Mouse (Mus musculus) megakaryocyte, embryonic 14.5 days (primary cell): ENCODE data around the gene Pank1. TPM values are rescaled to one million over a fixed set of nuclear protein-coding genes. Genes with fewer than 3 reads are reported as not detected.

Experiments
- H3K27me3 ChIP-seq: replicated peaks from 2 replicates; pipeline ENCODE3; 2012; ENCODE audit warnings: inconsistent platforms
- H3K36me3 ChIP-seq: replicated peaks from 2 replicates; pipeline ENCODE3; 2012; ENCODE audit warnings: low read length, inconsistent platforms, mixed read lengths
- H3K4me1 ChIP-seq: 2 replicates; pipeline ENCODE4 v1.6.1; 2012; ENCODE audit warnings: inconsistent platforms
- H3K4me3 ChIP-seq: replicated peaks from 2 replicates; pipeline ENCODE3; 2012; ENCODE audit warnings: moderate library complexity, mild to moderate bottlenecking, inconsistent platforms
- H3K9me3 ChIP-seq: 2 replicates; pipeline ENCODE4 v1.6.1; 2012; ENCODE audit warnings: inconsistent platforms
- FLI1 ChIP-seq: IDR thresholded peaks from 2 replicates; pipeline ENCODE4 v1.6.1; 2012; ENCODE audit warnings: low read length, inconsistent platforms, mixed read lengths
- GATA1 ChIP-seq: IDR thresholded peaks from 3 replicates; pipeline ENCODE4 v1.6.1; 2012; ENCODE audit warnings: mixed read lengths, low read length, inconsistent platforms, borderline replicate concordance
- polyA plus RNA-seq: library from polyadenylated mRNA; stranded (reverse); fragments of >175 nt; gene quantifications from 2 replicates; pipeline ENCODE4 v1.2.3, GENCODE M21; 2012; ENCODE audit warnings: low replicate concordance; ENCODE audit not compliant: insufficient read depth

Gene Pank1
- polyA plus RNA-seq, 1 experiment = 0.79 TPM

DNA sequence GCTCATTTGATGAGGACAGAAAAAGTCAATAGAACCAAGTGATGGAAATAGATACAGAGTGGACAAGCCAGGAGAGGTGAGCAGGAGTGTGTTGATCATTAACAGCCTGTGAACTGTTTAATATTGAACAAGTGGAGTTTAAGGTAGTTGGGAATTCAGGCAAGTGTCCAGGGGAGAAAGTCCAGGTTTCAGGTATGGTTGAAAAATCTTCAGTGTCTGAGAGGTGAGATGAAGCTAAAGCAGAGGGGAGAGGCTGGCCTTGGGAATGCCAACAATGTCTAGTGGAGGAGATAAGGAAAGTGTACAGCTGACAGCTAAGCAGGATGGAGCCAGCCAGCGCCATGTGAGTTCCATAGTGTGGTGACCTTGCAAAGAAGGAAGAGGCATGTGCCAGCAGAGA is 120.5 kb downstream of the Pank1 start:
- H3K27me3 ChIP-seq = no peaks in the 10 kb centered on the region
- TF ChIP-seq FLI1 = no peak
- no peak for TF ChIP-seq GATA1

More for the DNA sequence above, 120.5 kb downstream of the Pank1 start:
- Histone ChIP-seq H3K4me1 (peaks cover 14% of the 10 kb centered on the region), H3K9me3 (peaks cover 8% of the 10 kb centered on the region), H3K4me3 (no peak overlapping the region), H3K36me3 (peaks cover 2% of the 10 kb centered on the region)

Other genes with a start within 250 kb of the Pank1 start
- 0.30 TPM in 1 of 2 replicates, not detected in the other for gene Ifit1bl2, start 238.7 kb downstream of the Pank1 start, polyA plus RNA-seq
- gene Ifit1, start 238.6 kb downstream of the Pank1 start, polyA plus RNA-seq = 1.2 TPM in 1 of 2 replicates, not detected in the other
- gene Slc16a12, start 132.2 kb downstream of the Pank1 start, polyA plus RNA-seq = not detected in 2 replicates
- gene Kif20b, start 42.9 kb upstream of the Pank1 start, polyA plus RNA-seq = 0.68 and 1.2 TPM in 2 replicates